Mouse (Mus musculus) midbrain, embryonic 12.5 days (tissue): ENCODE data around the gene Yy1. TPM values are rescaled to one million over a fixed set of nuclear protein-coding genes. Genes with fewer than 3 reads are reported as not detected.

Experiments
- ATAC-seq: fragments of 200-750 bp; cut with Nextera tagmentation; 2 replicates; pipeline ENCODE4 v1.8.0; 2017; ENCODE audit warnings: low read depth, moderate TSS enrichment, moderate library complexity; ENCODE audit not compliant: low FRiP score
- H3K27ac ChIP-seq: fragments of 300-500 bp; sonication (generic); replicated peaks from 2 replicates; pipeline ENCODE4 v1.5.1; 2016; ENCODE audit warnings: mild to moderate bottlenecking
- H3K27me3 ChIP-seq: fragments of 300-500 bp; sonication (generic); 2 replicates; pipeline ENCODE4 v1.6.1; 2016; ENCODE audit warnings: mild to moderate bottlenecking
- H3K36me3 ChIP-seq: fragments of 300-500 bp; sonication (generic); 2 replicates; pipeline ENCODE4 v1.6.1; 2016
- H3K4me1 ChIP-seq: fragments of 300-500 bp; sonication (generic); 2 replicates; pipeline ENCODE4 v1.6.1; 2016
- H3K4me2 ChIP-seq: fragments of 300-500 bp; sonication (generic); replicated peaks from 2 replicates; pipeline ENCODE4 v1.6.1; 2016; ENCODE audit warnings: mild to moderate bottlenecking, moderate library complexity
- H3K4me3 ChIP-seq: fragments of 300-500 bp; sonication (generic); 2 replicates; pipeline ENCODE4 v1.5.1; 2016; ENCODE audit warnings: mild to moderate bottlenecking
- H3K9ac ChIP-seq: fragments of 300-500 bp; sonication (generic); replicated peaks from 2 replicates; pipeline ENCODE4 v1.6.1; 2016; ENCODE audit warnings: mild to moderate bottlenecking, moderate library complexity
- H3K9me3 ChIP-seq: fragments of 300-500 bp; sonication (generic); 2 replicates; pipeline ENCODE4 v1.6.1; 2016; ENCODE audit warnings: mild to moderate bottlenecking
- WGBS: fragments of 180-500 bp; shearing (Covaris S2); methylation state at CpG from one replicate; pipeline ENCODE4 v1.1.7; 2016; 5-methylcytosine and 5-hydroxymethylcytosine counted together
- polyA plus RNA-seq: library from polyadenylated mRNA; unstranded; fragments of >200 nt; fragmentation: Nextera tagmentation; extraction: Ambion mirVana; gene quantifications from 2 replicates; pipeline ENCODE4 v1.2.1, GENCODE M21; 2016

Gene Yy1
- polyA plus RNA-seq, 1 experiment from 2014 or later: 19.5 TPM

- H3K4me2 ChIP-seq: no peak overlapping the region
- H3K9ac ChIP-seq: no peak overlapping the region
- no peaks in the 10 kb centered on the region for H3K36me3 ChIP-seq
- no peak overlapping the region for H3K27ac ChIP-seq
- ATAC-seq: no peak
- H3K4me1 ChIP-seq: peaks cover 3% of the 10 kb centered on the region; the same call in 1 of the 2 replicates
- H3K4me3 ChIP-seq: no peak overlapping the region
- no peaks in the 10 kb centered on the region for H3K9me3 ChIP-seq
- WGBS: 86% methylated on average over 6 of the region's 6 CpGs
- no peaks in the 10 kb centered on the region for H3K27me3 ChIP-seq
Measured at GRCm38 (mm10) chr12:108760016-108760415, 32.8 kb upstream of the Yy1 start.

DNA sequence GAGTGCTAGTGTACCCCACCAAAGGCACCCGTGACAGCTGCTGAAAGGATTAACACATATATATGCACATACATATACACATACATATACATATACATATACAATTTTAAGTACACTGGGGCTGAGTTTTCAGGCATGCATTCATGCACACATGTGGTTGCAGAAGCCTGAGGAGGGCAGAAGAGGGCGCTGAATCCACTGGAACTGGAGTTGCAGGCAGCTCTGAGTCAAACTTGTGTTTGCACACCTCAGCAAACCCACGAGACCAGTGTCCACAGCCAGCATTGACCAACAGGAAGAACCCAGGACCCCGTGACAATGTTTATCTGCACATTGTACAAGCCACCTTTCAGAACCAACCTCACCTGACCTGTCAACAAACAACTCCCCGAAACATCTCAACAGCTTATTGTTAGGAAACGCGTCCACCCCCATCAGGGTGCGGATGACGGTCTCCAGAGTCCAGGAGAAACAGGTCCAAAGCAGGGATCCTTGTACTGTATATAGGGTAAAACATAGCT is 32.2 kb upstream of the Yy1 start:
- Histone ChIP-seq H3K27me3 (no peaks in the 10 kb centered on the region), H3K27ac (no peak overlapping the region), H3K4me2 (no peak overlapping the region), H3K4me1 (peaks cover 3% of the 10 kb centered on the region; the same call in 1 of the 2 replicates), H3K36me3 (no peaks in the 10 kb centered on the region), H3K9ac (no peak overlapping the region), H3K9me3 (no peaks in the 10 kb centered on the region), H3K4me3 (no peak overlapping the region)
- ATAC-seq: no peak
- WGBS: 69% methylated on average over 9 of the region's 9 CpGs

GRCm38 (mm10) chr12:108761209-108761608 is 31.6 kb upstream of the Yy1 start:
- Histone ChIP-seq H3K4me2 (no peak overlapping the region), H3K9me3 (no peaks in the 10 kb centered on the region), H3K4me1 (peaks cover 3% of the 10 kb centered on the region; the same call in 1 of the 2 replicates), H3K9ac (no peak overlapping the region), H3K4me3 (no peak overlapping the region), H3K27ac (no peak overlapping the region), H3K36me3 (no peaks in the 10 kb centered on the region), H3K27me3 (no peaks in the 10 kb centered on the region)
- WGBS: 72% methylated on average over 4 of the region's 4 CpGs
- no peak for ATAC-seq

DNA sequence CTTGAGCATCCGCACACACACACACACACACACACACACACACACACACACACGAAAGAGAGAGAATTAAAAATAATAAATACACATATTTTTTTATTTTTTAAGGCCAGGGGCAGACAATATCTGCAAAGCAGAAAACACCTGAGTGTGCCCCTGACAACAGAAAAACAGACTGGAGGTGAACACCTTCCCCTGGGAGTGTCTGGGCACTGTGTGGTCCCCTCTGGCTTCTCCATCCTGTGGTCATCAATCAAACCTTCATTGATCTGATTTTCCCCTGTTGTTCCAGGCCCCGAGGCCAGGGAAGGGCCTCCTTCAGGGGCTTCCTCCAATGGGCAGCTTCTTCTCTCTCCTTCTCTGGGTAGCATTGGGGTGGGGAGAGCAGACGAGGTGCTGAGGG is 31.1 kb upstream of the Yy1 start:
- H3K27me3 ChIP-seq: no peaks in the 10 kb centered on the region
- no peak overlapping the region for H3K4me2 ChIP-seq
- H3K36me3 ChIP-seq: no peaks in the 10 kb centered on the region
- no peak overlapping the region for H3K4me3 ChIP-seq
- no peak for ATAC-seq
- WGBS: 76% methylated on average over 4 of the region's 4 CpGs
- H3K4me1 ChIP-seq: peaks cover 8% of the 10 kb centered on the region; the same call in 1 of the 2 replicates
- no peak overlapping the region for H3K27ac ChIP-seq
- H3K9ac ChIP-seq: no peak overlapping the region
- no peaks in the 10 kb centered on the region for H3K9me3 ChIP-seq

DNA sequence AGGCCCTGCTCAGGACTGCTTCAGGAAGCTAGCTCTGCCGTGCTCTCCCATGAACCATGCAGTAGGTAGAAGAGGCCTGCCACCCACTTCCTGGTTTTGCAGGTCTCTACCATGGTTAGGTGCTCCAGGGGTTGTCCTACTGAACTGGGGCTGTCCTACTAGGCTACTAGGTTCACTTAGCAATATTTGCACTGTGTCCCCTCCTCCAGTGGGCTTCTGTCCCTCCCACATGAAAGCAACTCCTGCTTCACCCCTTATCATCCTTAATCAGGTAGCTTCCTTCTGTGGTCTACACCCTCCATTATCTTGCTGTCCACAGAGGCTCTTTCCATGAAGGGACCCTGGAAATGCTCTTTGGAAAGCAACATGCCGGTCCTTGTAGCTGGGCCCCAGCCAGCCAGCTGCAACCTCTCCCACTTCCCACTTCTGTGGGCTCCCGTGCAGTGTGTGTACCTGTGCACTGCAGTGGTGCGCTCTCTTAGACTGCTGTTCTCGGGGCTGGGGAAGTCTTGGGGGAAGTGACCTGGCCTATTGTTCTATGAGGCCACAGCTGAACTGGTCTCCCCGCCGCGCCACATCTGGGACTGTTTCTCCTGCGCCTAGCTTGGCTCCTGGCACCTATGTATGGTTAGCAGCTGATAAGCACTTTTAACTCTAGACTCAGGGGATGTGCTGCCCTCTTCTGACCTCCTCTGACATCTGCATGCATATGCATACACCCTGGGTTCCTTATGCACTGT is 29.5 kb upstream of the Yy1 start:
- ATAC-seq: no peak
- no peak overlapping the region for H3K4me2 ChIP-seq

DNA sequence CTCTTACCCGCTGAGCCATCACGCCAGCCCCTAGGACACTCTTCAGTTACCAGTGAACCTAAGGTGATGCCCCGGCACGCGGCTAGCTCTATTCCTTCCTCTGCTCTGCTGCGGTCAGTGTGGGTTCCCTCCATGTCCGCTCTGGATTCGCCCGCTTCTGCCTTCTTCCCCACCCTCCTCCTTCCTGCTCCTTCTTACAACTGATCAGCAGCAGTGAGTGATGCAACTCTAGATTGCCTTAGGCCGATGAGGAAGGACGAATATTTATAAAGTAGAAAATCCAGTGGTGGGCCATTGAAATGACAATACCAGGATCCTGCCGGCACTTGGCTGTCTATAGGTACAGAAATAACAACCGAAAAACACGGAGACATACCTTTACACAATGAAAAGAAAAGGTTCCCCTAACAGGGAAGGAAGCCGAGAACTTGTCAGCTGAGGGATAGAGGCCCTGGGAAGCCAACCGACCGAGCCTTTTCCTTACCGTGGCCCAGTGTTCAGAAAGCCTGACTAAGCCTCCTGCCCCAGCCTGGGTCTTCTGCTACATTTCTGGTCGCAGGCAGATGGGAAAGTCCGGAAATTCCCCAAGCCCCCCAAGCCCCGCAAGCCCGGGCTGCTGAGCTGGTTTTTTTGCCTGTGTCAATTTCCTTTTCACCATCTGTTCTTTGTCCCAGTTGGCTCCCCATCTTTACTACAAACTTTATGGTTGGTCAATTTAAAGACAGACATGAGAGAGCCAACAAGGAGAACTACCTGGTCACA is 27.7 kb upstream of the Yy1 start:
- ATAC-seq: no peak
- H3K4me3 ChIP-seq: no peak overlapping the region
- H3K9ac ChIP-seq: 0 out of 2 replicates have a peak overlapping the region, but pooled peaks have one; percentile 20
- H3K9me3 ChIP-seq: no peaks in the 10 kb centered on the region
- H3K27ac ChIP-seq: 0 out of 2 replicates have a peak overlapping the region, but pooled peaks have one; percentile 26
- H3K4me1 ChIP-seq: peaks cover 5% of the 10 kb centered on the region; the same call in 1 of the 2 replicates
- H3K36me3 ChIP-seq: no peaks in the 10 kb centered on the region
- H3K4me2 ChIP-seq: no peak overlapping the region
- WGBS: 74% methylated on average over 22 of the region's 22 CpGs
- H3K27me3 ChIP-seq: no peaks in the 10 kb centered on the region

More for the DNA sequence above, 29.5 kb upstream of the Yy1 start:
- no peaks in the 10 kb centered on the region for H3K27me3 ChIP-seq
- H3K4me3 ChIP-seq: no peak overlapping the region
- no peaks in the 10 kb centered on the region for H3K9me3 ChIP-seq
- 76% methylated on average over 9 of the region's 9 CpGs for WGBS
- H3K27ac ChIP-seq: no peak overlapping the region
- peaks cover 5% of the 10 kb centered on the region; the same call in 1 of the 2 replicates for H3K4me1 ChIP-seq
- H3K36me3 ChIP-seq: no peaks in the 10 kb centered on the region
- no peak overlapping the region for H3K9ac ChIP-seq

DNA sequence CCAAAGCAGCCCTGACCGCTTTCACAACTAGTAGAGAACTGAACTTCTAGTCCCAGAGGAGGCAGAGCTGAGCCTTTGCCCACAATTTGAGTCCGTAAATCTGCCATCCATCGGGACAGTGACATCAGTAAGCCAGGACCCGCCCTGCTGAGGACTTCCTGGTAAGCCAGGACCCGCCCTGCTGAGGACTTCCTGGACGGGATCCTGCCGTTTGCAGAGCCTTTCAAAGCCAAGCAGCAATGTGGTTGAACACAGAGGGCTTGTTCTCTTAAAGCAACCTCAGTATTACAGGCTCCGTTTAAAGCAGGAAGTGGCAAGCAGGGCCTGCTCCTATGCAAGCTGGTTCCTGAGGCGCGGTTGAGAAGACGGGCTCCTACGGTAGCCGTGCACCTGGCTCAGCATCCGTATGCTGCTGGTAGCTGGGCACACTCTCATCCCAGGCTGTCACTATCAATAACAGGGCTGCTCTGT is 27.0 kb upstream of the Yy1 start:
- 0 out of 2 replicates have a peak overlapping the region, but pooled peaks have one; percentile 20 for H3K9ac ChIP-seq
- H3K27me3 ChIP-seq: no peaks in the 10 kb centered on the region
- H3K4me2 ChIP-seq: peak overlapping the region; percentile 32
- H3K9me3 ChIP-seq: no peaks in the 10 kb centered on the region
- H3K36me3 ChIP-seq: no peaks in the 10 kb centered on the region; the same call in 1 of the 2 replicates
- 34% methylated on average over 14 of the region's 14 CpGs for WGBS
- H3K27ac ChIP-seq: 0 out of 2 replicates have a peak overlapping the region, but pooled peaks have one; percentile 26
- ATAC-seq: no peak
- H3K4me3 ChIP-seq: peak overlapping the region; percentile 10; the same call in 1 of the 2 replicates
- peaks cover 5% of the 10 kb centered on the region; the same call in 1 of the 2 replicates for H3K4me1 ChIP-seq

DNA sequence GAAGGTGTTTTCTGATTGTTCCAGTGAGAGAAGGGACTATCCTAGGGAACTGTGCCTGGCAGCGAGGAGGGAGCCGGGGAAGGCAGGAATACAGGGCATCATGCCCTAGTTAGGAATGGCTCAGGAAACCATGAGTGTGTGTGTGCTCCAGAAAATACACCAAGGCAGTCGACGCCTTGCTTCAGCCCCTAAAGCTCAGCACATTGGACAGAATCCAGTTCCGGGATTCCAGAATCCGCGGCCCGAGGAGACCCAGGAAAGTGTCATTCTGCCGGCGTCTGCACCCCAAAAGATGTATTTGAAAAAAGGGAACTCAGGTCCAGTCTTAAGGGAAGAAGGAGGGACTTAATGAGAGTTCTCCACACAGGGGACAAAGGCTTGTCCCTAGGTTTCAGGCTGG is 26.5 kb upstream of the Yy1 start:
- H3K36me3 ChIP-seq: no peaks in the 10 kb centered on the region; the same call in 1 of the 2 replicates
- no peak overlapping the region for H3K9ac ChIP-seq
- H3K27me3 ChIP-seq: no peaks in the 10 kb centered on the region
- 0 out of 2 replicates have a peak overlapping the region, but pooled peaks have one; percentile 26 for H3K27ac ChIP-seq
- H3K9me3 ChIP-seq: no peaks in the 10 kb centered on the region
- peak overlapping the region; percentile 32; the same call in 1 of the 2 replicates for H3K4me2 ChIP-seq
- no peak for ATAC-seq
- peaks cover 5% of the 10 kb centered on the region; the same call in 1 of the 2 replicates for H3K4me1 ChIP-seq
- 69% methylated on average over 10 of the region's 10 CpGs for WGBS
- no peak overlapping the region for H3K4me3 ChIP-seq

- Histone ChIP-seq H3K4me2 (no peak overlapping the region), H3K27ac (0 out of 2 replicates have a peak overlapping the region, but pooled peaks have one; percentile 10)
Measured at GRCm38 (mm10) chr12:108766866-108767265, 25.9 kb upstream of the Yy1 start.

DNA sequence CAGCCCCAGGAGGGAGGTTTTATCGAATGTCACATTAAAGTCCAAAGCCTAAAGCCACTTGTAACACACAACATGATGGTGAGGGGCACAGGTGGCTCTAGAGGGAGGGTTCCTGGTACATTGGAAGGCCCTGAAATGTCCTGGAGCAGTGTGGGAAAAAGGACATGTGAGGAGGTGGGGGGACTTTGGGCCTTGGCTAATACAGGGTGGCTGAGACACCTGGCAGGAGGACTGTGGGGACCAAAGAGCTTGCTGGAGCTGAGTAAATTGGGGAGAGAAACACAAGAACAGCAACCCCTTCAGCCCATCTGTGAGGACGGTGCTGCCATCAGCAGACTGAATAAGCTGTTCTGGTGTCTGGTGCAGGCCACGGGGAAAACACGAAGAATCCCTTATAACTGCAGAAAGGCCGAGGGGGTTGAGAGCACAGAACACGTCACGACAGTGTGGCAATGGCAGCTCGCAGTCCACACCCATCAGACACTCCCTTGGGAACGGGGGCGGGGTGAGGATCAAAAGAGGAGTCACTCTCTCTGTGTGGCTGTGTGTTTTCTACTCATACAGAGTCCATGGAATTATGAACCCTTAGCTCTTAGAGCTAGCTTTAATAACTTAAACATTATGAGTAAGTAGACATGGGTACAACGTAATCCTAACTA is 24.4 kb upstream of the Yy1 start:
- H3K9me3 ChIP-seq: no peaks in the 10 kb centered on the region
- no peak overlapping the region for H3K4me2 ChIP-seq
- peaks cover 2% of the 10 kb centered on the region; the same call in 1 of the 2 replicates for H3K36me3 ChIP-seq
- ATAC-seq: no peak
- no peaks in the 10 kb centered on the region for H3K27me3 ChIP-seq
- no peak overlapping the region for H3K4me3 ChIP-seq
- H3K4me1 ChIP-seq: peaks cover 5% of the 10 kb centered on the region; the same call in 1 of the 2 replicates
- H3K9ac ChIP-seq: no peak overlapping the region
- WGBS: 91% methylated on average over 11 of the region's 11 CpGs
- no peak overlapping the region for H3K27ac ChIP-seq

More at GRCm38 (mm10) chr12:108766866-108767265, 25.9 kb upstream of the Yy1 start:
- peaks cover 5% of the 10 kb centered on the region; the same call in 1 of the 2 replicates for H3K4me1 ChIP-seq
- H3K4me3 ChIP-seq: no peak overlapping the region
- no peaks in the 10 kb centered on the region for H3K9me3 ChIP-seq
- WGBS: 67% methylated on average over 7 of the region's 7 CpGs
- H3K27me3 ChIP-seq: no peaks in the 10 kb centered on the region
- H3K9ac ChIP-seq: no peak overlapping the region
- no peaks in the 10 kb centered on the region; the same call in 1 of the 2 replicates for H3K36me3 ChIP-seq
- no peak for ATAC-seq
